Mouse (Mus musculus): ENCODE measurements around the gene D630023F18Rik. TPM values are rescaled to one million over a fixed set of nuclear protein-coding genes. Genes with fewer than 3 reads are reported as not detected.

Gene D630023F18Rik
- polyA plus RNA-seq, 1 experiment from 2014 or later, result not detected

GRCm38 (mm10) chr1:65147326-65147725, 24.3 kb upstream of the D630023F18Rik start:
- Histone ChIP-seq H3K9ac (ENCODE audit: low read depth, low read length) (no peak overlapping the region), H3K27me3 (replicated peaks; ENCODE audit: control insufficient read depth, insufficient read depth, low read length) (no peaks in the 10 kb centered on the region), H3K4me3 (ENCODE audit: low read length) (no peak overlapping the region), H3K4me2 (ENCODE audit: low read depth, low read length) (no peak overlapping the region), H3K9me3 (ENCODE audit: control insufficient read depth, low read length) (no peaks in the 10 kb centered on the region), H3K4me1 (ENCODE audit: control insufficient read depth, insufficient read depth, low read length) (no peaks in the 10 kb centered on the region), H3K36me3 (ENCODE audit: control insufficient read depth, insufficient read depth, low read length) (no peaks in the 10 kb centered on the region), H3K27ac (ENCODE audit: low read length) (no peak overlapping the region)
- ATAC-seq, result no peak
- WGBS, result 91% methylated on average over 5 of the region's 5 CpGs

- peak; percentile 81 for ATAC-seq
- Histone ChIP-seq H3K4me3 (ENCODE audit: low read length) (no peak overlapping the region), H3K36me3 (ENCODE audit: control insufficient read depth, insufficient read depth, low read length) (no peaks in the 10 kb centered on the region), H3K9ac (ENCODE audit: low read depth, low read length) (no peak overlapping the region), H3K27ac (ENCODE audit: low read length) (no peak overlapping the region), H3K4me2 (ENCODE audit: low read depth, low read length) (no peak overlapping the region), H3K4me1 (ENCODE audit: control insufficient read depth, insufficient read depth, low read length) (no peaks in the 10 kb centered on the region), H3K27me3 (replicated peaks; ENCODE audit: control insufficient read depth, insufficient read depth, low read length) (no peaks in the 10 kb centered on the region), H3K9me3 (ENCODE audit: control insufficient read depth, low read length) (no peaks in the 10 kb centered on the region)
- 41% methylated on average over 2 of the region's 2 CpGs for WGBS
Observed at GRCm38 (mm10) chr1:65146601-65147000, 23.6 kb upstream of the D630023F18Rik start.

GRCm38 (mm10) chr1:65144783-65145182, 21.8 kb upstream of the D630023F18Rik start:
- H3K4me1 ChIP-seq (ENCODE audit: control insufficient read depth, insufficient read depth, low read length), result no peaks in the 10 kb centered on the region
- H3K4me2 ChIP-seq (ENCODE audit: low read depth, low read length), result no peak overlapping the region
- no peaks in the 10 kb centered on the region for H3K36me3 ChIP-seq (ENCODE audit: control insufficient read depth, insufficient read depth, low read length)
- no peak overlapping the region for H3K4me3 ChIP-seq (ENCODE audit: low read length)
- H3K27ac ChIP-seq (ENCODE audit: low read length), result no peak overlapping the region
- no peak overlapping the region for H3K9ac ChIP-seq (ENCODE audit: low read depth, low read length)
- no peaks in the 10 kb centered on the region for H3K27me3 ChIP-seq (replicated peaks; ENCODE audit: control insufficient read depth, insufficient read depth, low read length)
- WGBS, result 78% methylated on average over 2 of the region's 2 CpGs
- ATAC-seq, result no peak
- no peaks in the 10 kb centered on the region for H3K9me3 ChIP-seq (ENCODE audit: control insufficient read depth, low read length)

- Histone ChIP-seq H3K36me3 (ENCODE audit: control insufficient read depth, insufficient read depth, low read length) (no peaks in the 10 kb centered on the region), H3K4me3 (ENCODE audit: low read length) (no peak overlapping the region), H3K9me3 (ENCODE audit: control insufficient read depth, low read length) (no peaks in the 10 kb centered on the region), H3K4me1 (ENCODE audit: control insufficient read depth, insufficient read depth, low read length) (0 out of 2 replicates have a peak, but pooled peaks cover 2% of the 10 kb centered on the region), H3K27ac (ENCODE audit: low read length) (no peak overlapping the region), H3K4me2 (ENCODE audit: low read depth, low read length) (no peak overlapping the region), H3K9ac (ENCODE audit: low read depth, low read length) (no peak overlapping the region), H3K27me3 (replicated peaks; ENCODE audit: control insufficient read depth, insufficient read depth, low read length) (no peaks in the 10 kb centered on the region)
- no peak for ATAC-seq
- 86% methylated on average over 6 of the region's 6 CpGs for WGBS
Observed at GRCm38 (mm10) chr1:65137560-65137959, 14.5 kb upstream of the D630023F18Rik start.

GRCm38 (mm10) chr1:65132833-65133232, 9.8 kb upstream of the D630023F18Rik start:
- no peak for ATAC-seq

GRCm38 (mm10) chr1:65131671-65132070, 8.7 kb upstream of the D630023F18Rik start:
- no peak for ATAC-seq
- 95% methylated on average over 1 of the region's 1 CpGs for WGBS
- H3K4me3 ChIP-seq (ENCODE audit: low read length), result no peak overlapping the region

More at GRCm38 (mm10) chr1:65132833-65133232, 9.8 kb upstream of the D630023F18Rik start:
- Histone ChIP-seq H3K4me1 (ENCODE audit: control insufficient read depth, insufficient read depth, low read length) (0 out of 2 replicates have a peak, but pooled peaks cover 2% of the 10 kb centered on the region), H3K4me2 (ENCODE audit: low read depth, low read length) (no peak overlapping the region), H3K9me3 (ENCODE audit: control insufficient read depth, low read length) (no peaks in the 10 kb centered on the region), H3K4me3 (ENCODE audit: low read length) (no peak overlapping the region), H3K36me3 (ENCODE audit: control insufficient read depth, insufficient read depth, low read length) (no peaks in the 10 kb centered on the region), H3K27me3 (replicated peaks; ENCODE audit: control insufficient read depth, insufficient read depth, low read length) (no peaks in the 10 kb centered on the region), H3K9ac (ENCODE audit: low read depth, low read length) (no peak overlapping the region), H3K27ac (ENCODE audit: low read length) (no peak overlapping the region)
- 82% methylated on average over 1 of the region's 1 CpGs for WGBS

GRCm38 (mm10) chr1:65130226-65130625, 7.2 kb upstream of the D630023F18Rik start:
- H3K4me1 ChIP-seq (ENCODE audit: control insufficient read depth, insufficient read depth, low read length), result no peaks in the 10 kb centered on the region

More at GRCm38 (mm10) chr1:65131671-65132070, 8.7 kb upstream of the D630023F18Rik start:
- Histone ChIP-seq H3K9ac (ENCODE audit: low read depth, low read length) (no peak overlapping the region), H3K27me3 (replicated peaks; ENCODE audit: control insufficient read depth, insufficient read depth, low read length) (no peaks in the 10 kb centered on the region), H3K9me3 (ENCODE audit: control insufficient read depth, low read length) (no peaks in the 10 kb centered on the region), H3K4me1 (ENCODE audit: control insufficient read depth, insufficient read depth, low read length) (no peaks in the 10 kb centered on the region), H3K36me3 (ENCODE audit: control insufficient read depth, insufficient read depth, low read length) (no peaks in the 10 kb centered on the region), H3K4me2 (ENCODE audit: low read depth, low read length) (no peak overlapping the region), H3K27ac (ENCODE audit: low read length) (no peak overlapping the region)

GRCm38 (mm10) chr1:65129634-65130180, 6.7 kb upstream of the D630023F18Rik start:
- Histone ChIP-seq H3K27me3 (replicated peaks; ENCODE audit: control insufficient read depth, insufficient read depth, low read length) (no peaks in the 10 kb centered on the region), H3K9ac (ENCODE audit: low read depth, low read length) (no peak overlapping the region), H3K4me2 (ENCODE audit: low read depth, low read length) (no peak overlapping the region), H3K4me1 (ENCODE audit: control insufficient read depth, insufficient read depth, low read length) (no peaks in the 10 kb centered on the region), H3K36me3 (ENCODE audit: control insufficient read depth, insufficient read depth, low read length) (no peaks in the 10 kb centered on the region), H3K27ac (ENCODE audit: low read length) (0 out of 2 replicates have a peak overlapping the region, but pooled peaks have one; percentile 11), H3K4me3 (ENCODE audit: low read length) (no peak overlapping the region), H3K9me3 (ENCODE audit: control insufficient read depth, low read length) (no peaks in the 10 kb centered on the region)
- 50% methylated on average over 3 of the region's 3 CpGs for WGBS
- ATAC-seq, result peak; percentile 90

More at GRCm38 (mm10) chr1:65130226-65130625, 7.2 kb upstream of the D630023F18Rik start:
- H3K27me3 ChIP-seq (replicated peaks; ENCODE audit: control insufficient read depth, insufficient read depth, low read length), result no peaks in the 10 kb centered on the region
- no peak overlapping the region for H3K9ac ChIP-seq (ENCODE audit: low read depth, low read length)
- no peak overlapping the region for H3K4me3 ChIP-seq (ENCODE audit: low read length)
- H3K27ac ChIP-seq (ENCODE audit: low read length), result 0 out of 2 replicates have a peak overlapping the region, but pooled peaks have one; percentile 11
- no peaks in the 10 kb centered on the region for H3K9me3 ChIP-seq (ENCODE audit: control insufficient read depth, low read length)
- no peaks in the 10 kb centered on the region for H3K36me3 ChIP-seq (ENCODE audit: control insufficient read depth, insufficient read depth, low read length)
- WGBS, result 65% methylated on average over 3 of the region's 3 CpGs
- no peak overlapping the region for H3K4me2 ChIP-seq (ENCODE audit: low read depth, low read length)
- peak; percentile 92 for ATAC-seq

- Histone ChIP-seq H3K36me3 (ENCODE audit: control insufficient read depth, insufficient read depth, low read length) (no peaks in the 10 kb centered on the region), H3K4me3 (ENCODE audit: low read length) (no peak within 1 kb of the TSS), H3K9me3 (ENCODE audit: control insufficient read depth, low read length) (no peaks in the 10 kb centered on the region), H3K27me3 (replicated peaks; ENCODE audit: control insufficient read depth, insufficient read depth, low read length) (no peaks in the 10 kb centered on the region), H3K9ac (ENCODE audit: low read depth, low read length) (no peak within 1 kb of the TSS), H3K27ac (ENCODE audit: low read length) (peak within 1 kb of the TSS; percentile 83), H3K4me1 (ENCODE audit: control insufficient read depth, insufficient read depth, low read length) (0 out of 2 replicates have a peak, but pooled peaks cover 3% of the 10 kb centered on the region), H3K4me2 (ENCODE audit: low read depth, low read length) (no peak within 1 kb of the TSS)
- 89% methylated on average over 1 of the region's 1 CpGs for WGBS
- ATAC-seq, result no peak
Observed at GRCm38 (mm10) chr1:65119438-65119837, 3.6 kb downstream of the D630023F18Rik start, which contains the start of gene Gm28845. Gm28845 (minus strand) TSS chr1:65119558.
